Mouse (Mus musculus): ENCODE results near the gene Ubn1.

Ubn1 gene

DNA sequence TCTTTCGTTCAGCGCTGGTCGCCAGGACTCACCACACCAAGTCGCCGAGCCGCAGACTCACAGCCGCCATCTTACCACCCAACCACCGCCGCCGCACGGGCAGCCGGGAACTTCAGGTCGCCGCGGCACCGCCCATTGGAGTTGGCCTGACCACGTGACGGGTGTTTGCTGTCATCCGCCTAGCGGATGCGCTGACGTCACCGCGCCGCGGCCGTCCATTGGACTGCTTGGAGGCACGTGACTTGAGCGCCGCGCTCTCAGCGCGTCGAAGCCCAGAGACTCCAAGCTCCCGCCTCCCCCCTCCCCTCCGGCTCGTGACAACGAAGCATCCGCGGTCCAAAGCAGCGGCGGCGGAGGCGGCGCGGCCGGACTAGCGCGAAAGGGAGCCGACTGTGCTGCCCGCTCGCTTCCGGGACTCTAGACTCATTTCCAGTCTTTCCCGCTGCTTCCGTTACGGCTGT is at the start of gene Ubn1, which contains the start of gene Glyr1:
Gene Ubn1, plus strand, starts transcription at position 284 of the 461 bp plus-strand sequence.
Gene Glyr1, minus strand, starts transcription at position 90 of the 461 bp plus-strand sequence.
- DNase-seq (ENCODE audit: low read depth), result peak; percentile 98

DNA sequence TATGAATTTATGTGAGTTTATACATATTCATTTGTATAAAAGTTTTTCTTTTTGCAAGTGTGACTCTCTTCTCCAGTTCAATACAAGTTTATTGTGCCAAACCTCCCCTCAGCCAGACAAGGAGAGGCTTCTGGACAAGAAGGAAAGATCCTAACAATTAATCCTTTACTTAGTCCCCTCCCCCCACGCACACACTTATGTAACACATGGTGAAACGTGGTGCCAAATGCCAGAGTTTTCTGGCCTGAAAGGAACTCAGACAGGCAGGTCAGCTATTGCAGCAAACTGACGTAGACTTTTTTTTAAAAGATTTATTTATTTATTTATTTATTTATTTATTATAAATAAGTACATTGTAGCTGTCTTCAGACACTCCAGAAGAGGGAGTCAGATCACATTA is 49.2 kb upstream of the Ubn1 start:
- no peak for DNase-seq (ENCODE audit: low read depth)

DNA sequence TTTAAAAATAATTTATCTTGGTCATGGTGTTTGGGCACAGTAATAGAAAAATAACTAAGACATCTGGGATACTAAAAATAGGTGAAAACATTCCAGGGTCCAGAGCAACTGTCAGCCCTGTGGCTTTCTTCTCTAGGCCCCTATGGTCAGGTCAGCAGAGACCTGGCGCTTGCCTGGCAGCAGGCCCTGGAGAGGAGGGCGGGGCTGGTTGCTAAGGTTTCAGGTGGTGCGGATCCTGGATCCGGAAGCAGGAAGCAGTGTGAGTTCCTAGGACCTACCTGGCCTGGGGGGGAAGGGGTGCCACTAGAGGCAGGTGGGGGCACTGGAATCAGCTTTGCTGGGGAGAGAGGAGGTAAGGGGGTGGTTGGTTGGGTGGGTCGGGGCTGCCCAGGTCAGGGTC is 42.8 kb upstream of the Ubn1 start, which contains the start of gene Smim22:
Gene Smim22, plus strand, starts transcription at position 222 of the 400 bp plus-strand sequence.
- no peak for DNase-seq (ENCODE audit: low read depth)

DNA sequence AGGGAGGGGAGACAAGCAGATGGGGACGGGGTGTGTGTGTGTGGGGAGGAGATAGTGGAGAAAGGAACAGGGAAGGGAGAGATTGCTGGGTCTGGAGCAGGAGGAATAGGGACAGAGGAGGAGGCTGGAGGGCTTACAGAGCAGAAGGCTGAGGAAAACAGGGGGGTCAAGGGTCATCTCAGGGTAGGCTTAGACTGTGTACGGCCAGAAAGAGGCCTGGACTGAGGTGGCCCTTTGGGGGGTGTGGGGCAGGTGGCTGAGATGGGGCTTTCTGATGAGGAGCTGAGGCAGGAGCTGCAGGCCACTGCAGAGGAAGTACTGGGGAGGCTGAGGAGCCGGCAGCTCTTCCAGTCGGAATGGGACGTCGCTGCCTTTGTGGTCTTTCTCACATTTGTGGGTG is 42.4 kb upstream of the Ubn1 start:
- DNase-seq (ENCODE audit: low read depth), result no peak

DNA sequence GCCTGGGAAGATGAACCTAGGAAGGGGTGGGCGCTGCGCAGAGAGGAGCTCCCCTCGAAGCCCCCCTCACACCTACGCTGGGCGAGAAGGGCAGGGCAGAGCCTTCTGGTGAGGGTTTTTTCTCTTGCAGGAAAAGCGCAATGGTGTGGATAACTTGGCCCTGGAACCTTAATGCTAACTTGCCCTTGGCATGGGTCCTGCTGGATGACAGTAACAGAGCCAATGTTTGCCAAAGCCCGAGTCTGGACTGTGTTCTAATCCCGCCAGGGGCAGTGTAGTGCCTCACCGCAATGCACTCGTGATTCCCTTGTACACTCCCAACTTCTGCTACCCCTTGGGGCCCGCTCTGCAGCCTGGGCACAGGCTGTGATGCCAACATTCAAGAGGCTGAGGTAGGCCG is 41.8 kb upstream of the Ubn1 start:
- DNase-seq (ENCODE audit: low read depth), result no peak

DNA sequence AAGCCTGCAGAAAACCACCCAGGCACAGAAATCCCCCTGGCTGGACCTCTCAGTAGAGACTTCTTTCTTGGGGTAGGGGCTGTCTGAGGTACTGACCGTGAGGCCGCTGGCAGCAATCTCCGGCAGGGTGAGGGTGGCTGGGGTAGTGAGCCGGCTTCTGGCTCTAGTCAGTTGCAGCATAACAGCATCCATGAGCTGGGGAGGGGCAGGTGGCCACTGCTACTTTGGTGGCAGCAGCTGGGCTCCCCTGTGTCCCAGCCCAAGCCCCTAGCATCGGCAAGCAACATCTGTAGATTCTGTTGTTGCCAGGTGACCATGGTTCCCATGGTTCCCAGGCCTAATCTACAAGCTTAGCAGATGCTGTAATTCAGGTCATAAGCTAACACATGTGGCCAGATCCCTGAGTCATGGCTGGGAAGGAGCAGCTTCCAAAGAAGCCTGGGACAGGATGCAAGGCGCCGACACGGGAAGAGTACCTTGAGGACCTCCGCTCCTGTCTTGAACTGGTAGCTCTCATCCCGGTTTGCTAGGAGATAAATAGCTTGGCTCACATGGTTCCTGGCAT is 39.4 kb upstream of the Ubn1 start:
- DNase-seq (ENCODE audit: low read depth), result no peak

DNA sequence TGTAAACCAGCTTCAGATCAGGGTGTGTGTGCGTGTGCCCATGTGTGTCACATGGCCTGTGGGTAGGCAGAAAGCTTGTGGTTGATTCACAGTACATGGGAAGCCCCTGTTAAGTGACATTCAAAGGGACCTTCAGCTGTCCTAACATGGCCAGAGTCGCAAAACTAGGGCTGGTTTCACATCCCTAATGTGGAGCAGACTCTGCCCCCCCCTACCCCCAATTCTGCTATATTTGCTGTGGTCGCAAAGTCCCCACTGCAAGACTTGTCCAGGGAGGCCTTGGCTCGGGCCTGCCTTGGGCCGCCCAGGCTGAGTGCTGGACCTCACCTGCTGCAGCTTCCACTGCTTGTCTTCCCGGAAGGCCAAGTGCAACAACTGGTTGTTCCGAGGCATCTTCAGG is 38.6 kb upstream of the Ubn1 start:
- no peak for DNase-seq (ENCODE audit: low read depth)

DNA sequence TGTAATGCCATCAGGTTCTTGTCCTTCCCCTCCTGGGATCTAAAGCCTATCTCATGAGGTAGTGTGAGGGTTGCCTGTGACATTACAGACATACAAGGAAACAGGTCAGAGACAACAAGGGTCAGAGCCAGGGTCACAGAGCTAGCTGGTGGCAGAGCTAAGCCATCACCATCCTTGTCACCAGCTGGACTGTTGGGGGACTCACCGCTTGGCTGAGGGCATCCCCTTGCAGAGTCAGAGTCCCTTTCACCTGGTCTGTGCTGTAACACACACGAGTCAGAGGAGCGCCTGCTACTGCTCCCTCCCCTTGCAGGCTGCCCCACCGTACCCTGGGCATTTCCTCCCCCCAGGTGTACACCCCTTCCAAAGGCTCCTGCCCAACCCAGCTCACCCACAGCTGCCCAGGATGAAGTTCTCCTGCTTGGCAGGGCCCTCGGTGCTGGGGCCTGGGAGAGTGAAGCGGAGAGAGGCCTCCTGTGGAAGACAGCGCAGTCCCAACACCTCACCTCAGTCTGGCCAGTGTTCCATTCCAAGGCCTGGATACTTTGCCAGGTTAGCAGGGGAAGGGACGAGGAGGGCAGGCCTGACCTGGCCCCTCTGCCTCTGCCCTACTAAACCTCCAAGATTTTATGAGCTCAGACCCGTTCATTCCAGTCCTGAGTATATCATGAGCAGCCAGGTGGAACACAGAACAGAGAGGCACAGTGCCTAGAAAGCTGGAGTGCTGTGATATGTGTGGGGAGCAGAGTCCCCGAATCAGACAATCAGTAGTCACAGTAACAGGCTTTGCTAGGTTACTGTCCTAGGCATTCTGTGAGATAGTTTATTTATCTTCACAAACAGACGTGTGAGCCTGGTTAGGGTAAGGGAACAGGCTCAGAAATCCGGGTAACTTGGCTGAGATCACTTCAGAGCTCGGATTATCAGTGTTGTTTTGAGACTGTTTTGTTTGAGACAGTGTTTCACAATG is 37.5 kb upstream of the Ubn1 start:
- DNase-seq (ENCODE audit: low read depth), result peak; percentile 86

DNA sequence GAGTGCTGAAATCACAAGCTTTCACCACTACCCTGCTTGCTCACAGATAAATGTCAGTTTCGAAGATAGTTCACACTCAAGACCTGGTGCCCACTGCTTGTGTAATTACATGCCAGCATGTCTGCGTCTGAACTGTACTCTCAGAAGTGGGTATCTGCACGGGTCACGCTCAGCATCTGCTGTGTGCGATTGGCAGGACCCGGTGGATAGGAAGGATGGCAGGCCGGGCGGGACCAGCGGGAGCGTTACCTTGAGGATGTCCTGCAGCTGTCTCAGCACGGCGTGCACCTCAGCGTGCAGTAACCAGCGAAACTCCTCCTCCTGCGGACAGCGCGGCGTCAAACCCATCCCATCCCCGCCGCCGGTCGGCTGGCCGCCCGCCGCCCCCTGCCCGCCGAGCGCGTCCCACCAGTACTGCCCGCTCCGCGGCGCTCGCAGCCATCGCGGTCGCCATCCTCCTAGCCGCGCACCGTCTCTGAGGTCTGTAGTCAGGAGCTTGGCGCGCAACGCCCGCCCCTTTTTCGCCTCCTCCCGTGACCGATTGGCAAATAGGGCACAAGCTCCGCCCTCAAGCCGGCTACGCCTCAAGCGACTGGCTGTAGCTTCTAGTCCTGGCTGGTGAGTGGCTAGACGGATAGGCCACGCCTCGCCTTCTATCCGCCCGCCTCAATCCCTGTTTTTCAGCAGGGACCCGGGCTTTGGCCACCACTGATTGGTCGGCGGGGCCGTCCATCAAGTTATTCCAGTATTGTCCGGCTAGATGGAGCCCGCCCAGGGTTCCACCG is 36.6 kb upstream of the Ubn1 start, which contains the start of gene Rogdi:
Gene Rogdi, minus strand, starts transcription at position 500 of the 785 bp plus-strand sequence.
- DNase-seq (ENCODE audit: low read depth), result peak; percentile 95

DNA sequence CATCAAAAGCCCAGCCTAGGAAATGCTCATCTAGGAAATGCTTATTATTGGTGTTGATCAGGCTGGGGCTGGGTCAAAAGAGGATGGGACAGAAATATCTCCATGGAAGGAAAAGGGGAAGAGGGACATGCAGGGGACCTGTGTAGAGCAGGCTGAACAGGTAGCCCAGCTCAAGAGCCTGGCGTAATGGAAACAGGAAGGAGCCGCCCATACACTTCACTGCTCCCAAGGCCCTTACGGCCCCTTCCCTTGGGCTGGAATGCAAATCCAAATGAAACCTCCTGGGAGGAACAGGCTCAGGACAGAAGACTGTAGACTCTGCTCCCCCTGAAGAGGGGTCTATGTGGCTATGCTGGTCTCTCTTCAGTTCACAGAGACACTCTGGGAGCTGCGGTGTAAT is 35.3 kb upstream of the Ubn1 start:
- DNase-seq (ENCODE audit: low read depth), result no peak

DNA sequence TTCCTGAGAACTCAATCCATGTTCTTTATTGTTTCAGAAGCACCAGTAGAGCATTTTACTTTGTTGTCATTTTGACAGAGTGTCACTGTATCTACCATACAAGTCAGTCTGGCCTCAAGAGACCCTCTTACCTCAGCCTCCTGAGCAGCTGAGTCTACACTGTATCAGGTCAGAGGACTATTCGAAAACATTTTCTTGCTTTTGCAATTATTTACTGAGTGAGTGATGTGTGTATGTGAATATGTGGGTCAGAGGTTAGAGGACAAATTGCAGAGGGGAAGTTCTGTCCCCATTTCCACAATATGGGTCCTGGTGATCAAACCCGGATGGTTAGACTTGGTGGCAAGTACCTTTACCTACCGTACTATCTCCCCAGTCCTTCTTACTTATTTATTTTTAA is 25.8 kb upstream of the Ubn1 start:
- no peak for DNase-seq (ENCODE audit: low read depth)

DNA sequence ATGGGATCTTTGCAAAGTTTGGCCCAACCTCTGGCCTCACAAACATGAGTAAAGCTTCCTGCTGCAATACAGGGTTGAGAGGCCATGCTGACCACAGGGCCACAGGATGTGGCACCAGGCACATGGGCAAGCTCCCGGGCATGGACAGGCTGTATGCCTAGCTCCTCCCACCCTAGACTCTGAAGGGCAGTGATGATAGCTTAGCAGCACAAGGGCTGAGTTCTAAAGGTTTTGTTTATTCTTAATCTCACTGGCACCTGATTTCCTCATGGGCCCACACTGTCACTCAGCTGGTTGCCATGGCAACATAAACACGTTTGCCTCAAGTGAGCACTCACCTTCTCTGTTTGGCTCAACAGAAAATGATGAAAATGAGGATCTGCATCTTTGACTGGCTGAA is 20.0 kb upstream of the Ubn1 start:
- DNase-seq (ENCODE audit: low read depth), result no peak

DNA sequence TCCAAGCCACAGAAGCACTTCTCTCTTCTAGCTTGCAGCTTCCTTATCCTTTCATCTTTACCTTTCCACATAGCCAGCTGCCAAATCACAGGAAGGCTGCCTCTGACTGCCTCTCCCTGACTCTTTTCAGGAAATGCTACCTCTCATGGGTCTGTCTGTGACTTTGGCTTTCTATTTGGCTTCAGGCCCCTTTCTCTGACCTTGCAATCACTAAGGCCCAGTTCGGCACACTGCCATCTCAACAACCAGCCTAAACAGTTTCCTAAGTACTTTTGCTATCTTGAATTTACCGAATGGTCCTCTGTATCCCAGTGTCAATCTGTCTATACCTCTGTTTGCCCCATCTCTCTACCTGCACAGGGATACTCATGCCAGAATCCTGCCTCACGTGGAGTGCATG is 14.3 kb upstream of the Ubn1 start:
- DNase-seq (ENCODE audit: low read depth), result no peak

DNA sequence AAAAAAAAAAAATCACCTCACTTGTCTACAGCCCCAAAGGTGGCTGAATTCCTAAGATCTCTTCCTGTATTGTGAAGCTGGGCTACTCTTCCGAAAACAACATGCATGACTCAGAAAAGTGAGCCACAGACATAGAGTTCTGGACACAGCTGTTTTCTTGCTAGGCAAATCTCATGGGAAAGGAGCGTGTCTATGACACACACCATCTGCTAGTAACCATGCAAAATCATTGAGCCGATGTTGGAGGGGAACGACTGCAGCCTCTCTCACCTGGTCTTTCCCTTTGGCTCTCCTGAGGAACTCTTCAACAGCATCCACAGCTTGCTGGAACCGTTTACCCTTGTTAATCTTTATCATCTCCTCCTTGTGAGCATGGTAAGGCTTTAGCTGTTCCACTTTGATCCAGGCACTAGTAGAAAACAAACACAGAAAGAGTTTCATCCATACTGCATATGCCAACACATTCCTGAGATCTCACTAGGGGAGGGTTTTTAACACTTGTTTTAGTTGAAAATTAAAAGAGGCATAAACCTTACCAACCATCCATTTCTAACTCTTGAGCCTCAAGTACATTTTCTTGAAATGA is 13.1 kb upstream of the Ubn1 start:
- DNase-seq (ENCODE audit: low read depth), result no peak

DNA sequence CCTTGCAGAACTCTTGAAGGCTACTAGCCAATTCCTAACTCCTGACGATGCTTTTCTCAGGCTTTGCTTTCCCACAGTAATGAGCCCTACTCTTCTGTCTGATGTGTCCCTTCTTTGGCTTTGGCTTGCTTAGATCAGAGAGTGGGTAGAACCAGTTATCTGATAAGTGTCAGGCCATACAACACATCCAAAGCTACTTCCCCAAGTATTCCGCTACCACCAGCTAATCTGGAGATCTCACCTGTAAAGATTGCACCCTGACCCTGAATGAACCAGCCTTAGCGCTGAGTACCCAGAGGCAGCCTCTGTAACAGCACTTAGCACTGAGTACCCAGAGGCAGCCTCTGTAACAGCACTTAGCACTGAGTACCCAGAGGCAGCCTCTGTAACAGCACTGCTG is 4.5 kb upstream of the Ubn1 start:
- DNase-seq (ENCODE audit: low read depth), result no peak

DNA sequence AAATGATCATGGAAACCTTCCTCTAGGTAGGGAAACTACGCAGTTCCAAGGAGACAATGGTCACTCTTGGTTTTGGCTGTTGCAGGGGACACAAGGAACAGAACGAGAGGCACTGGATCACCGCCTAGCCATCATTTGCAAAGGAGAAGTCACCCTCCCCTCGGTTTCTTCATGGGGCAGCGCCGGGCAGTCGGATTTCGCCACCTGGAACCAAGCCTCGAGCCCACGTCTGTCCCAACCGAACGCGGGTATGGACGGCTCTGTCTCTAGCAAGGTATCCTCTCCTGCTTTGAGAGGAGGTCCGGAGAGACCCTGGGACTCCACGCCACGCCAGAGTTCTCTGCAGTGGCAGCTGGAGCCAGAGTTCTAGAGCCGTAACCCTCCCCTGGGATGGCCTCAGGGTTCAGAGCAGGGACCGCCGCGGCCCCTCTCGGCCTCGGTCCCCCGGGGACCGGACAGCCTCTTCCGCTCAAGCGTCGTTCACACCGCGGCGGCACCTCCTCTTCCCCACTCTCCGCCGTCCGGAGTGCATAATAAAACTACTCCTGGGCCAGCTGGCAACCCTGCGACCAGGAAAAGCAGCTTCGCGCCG is 579 bp upstream of the Ubn1 start:
- DNase-seq (ENCODE audit: low read depth), result peak; percentile 14

DNA sequence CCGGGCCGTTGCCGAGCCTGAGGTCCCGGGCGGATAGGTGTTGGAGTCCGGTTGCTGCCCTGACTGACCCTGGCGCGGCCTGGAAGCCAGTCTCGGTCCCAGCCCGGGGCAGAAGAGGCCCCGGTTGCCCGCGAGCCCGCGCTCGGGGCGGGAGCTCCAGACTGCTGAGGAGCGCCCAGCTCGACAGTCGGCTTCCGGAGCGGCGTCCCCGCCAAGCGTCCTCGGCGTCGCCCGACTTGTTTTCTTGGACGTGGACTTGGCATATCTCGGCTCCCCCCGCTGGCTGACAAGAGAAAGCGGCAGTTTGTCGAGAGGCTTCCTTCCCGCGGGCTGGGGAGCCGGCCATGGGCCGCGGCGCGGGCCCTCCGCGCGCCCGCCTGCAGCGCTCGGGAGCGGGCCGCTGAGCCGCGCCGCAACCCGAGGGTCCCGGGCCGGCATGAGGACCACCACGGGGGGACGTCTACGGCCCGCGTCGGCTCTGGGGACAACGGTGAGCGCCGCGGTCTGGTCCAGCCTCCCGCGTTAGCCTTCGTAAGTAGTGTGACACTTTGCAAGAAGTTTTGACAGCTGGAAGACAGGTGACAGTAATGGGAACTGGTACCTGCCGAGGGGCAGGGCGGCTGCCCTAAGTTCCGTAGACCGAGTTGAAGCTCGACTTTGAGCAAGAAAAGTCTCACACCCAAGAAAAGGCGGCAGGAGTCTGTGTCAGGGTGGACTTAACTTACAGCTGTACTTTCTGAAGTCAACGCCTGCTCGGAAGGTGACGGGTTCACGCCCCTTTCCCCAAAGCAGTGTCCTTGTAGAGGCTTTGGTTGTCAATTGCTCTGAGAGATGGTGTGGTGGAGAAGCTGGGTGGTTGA is 624 bp downstream of the Ubn1 start:
- peak; percentile 52 for DNase-seq (ENCODE audit: low read depth)

DNA sequence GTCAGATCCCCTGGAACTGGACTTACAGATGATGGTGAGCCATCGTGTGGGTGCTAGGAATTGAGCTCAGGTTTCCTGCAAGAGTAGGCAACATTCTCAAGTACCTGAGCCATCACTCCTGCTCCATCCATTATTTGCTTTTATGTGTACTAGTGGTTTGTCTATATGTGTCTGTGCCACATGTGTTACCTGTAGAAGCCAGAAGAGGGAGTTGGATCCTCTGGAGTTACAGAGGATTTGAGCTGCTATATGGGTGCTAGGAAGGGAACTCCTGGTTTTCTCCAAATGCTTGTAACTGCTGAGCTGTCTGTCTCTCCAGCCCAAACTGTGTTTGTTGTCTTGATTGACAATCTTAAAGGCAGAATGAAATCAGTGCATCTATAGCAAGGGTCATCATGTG is 8.3 kb downstream of the Ubn1 start:
- DNase-seq (ENCODE audit: low read depth), result no peak

DNA sequence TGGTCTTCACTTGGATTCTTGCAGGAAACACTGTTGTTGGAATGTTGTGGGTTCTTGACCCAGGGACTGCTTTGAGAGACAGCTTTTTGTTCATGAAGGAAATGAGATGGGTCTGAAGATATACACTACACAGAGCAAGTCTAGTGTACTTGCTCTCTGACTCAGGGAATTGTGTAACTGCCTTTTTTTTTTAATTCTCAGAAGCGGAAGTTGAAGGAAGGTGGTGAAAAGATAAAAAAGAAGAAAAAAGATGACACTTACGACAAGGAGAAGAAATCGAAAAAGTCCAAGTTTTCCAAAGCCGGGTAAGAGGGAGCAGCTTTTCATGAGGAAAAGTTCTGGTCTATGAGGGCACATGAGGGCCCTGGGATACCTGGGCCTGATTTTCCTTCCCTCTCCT is 13.6 kb downstream of the Ubn1 start:
- DNase-seq (ENCODE audit: low read depth), result no peak

DNA sequence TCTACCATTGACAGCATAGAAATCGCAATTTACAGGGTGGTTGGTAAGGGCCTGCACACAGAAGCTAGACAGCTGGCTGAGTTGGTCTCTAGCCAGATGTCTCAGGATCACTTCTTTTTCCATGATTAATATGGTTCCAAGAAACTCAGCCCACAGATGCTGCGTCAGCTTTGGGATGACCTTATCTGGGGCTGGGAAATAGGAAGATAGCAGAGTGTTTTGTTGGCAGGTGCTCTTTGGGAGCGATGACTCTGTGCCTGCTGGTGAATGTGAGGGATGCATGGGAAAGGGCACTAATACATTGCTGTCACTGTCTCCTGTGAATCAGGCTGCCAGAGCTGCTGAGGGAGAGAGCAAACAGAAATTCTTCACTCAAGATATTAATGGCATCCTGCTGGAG is 20.5 kb downstream of the Ubn1 start:
- no peak for DNase-seq (ENCODE audit: low read depth)

DNA sequence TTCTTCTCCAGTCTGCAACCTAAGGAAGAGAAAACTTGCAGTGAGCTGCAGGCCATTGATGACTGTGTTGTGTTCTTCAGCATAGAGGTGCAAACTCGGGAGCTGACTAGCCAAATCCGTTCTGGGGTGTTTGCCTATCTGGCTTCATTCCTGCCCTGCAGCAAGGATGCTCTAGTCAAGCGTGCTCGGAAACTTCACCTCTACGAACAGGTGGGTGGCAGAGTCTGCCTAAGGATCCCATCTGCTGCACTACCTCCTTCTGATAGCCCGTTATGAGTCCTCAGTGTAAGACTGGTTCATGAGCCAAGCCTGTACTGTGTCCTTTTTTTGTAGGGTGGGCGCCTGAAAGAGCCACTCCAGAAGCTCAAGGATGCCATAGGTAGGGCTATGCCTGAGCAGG is 22.1 kb downstream of the Ubn1 start:
- DNase-seq (ENCODE audit: low read depth), result no peak
